Mouse (Mus musculus) kidney, adult 2 months (tissue): ENCODE results near the gene Lrp11. TPM values are rescaled to one million over a fixed set of nuclear protein-coding genes. Genes with fewer than 3 reads are reported as not detected.
A peak's percentile ranks its signal among the peaks of the same experiment; 100 is the strongest.

ENCODE experiments used
- DNase-seq: peaks from one replicate; pipeline ENCODE4 v3.0.0; 2021
- H3K27ac ChIP-seq: fragments of 200-500 bp; 2 replicates; pipeline ENCODE4 v1.5.1; 2012; ENCODE audit warnings: low read depth, low read length, control low read depth, inconsistent platforms; ENCODE audit not compliant: insufficient read depth
- H3K27me3 ChIP-seq: fragments of 200-500 bp; replicated peaks from 2 replicates; pipeline ENCODE4 v1.6.1; 2012; ENCODE audit warnings: mild to moderate bottlenecking, moderate library complexity, low read length, inconsistent platforms; ENCODE audit not compliant: control insufficient read depth, insufficient read depth
- H3K36me3 ChIP-seq: fragments of 200-500 bp; 2 replicates; pipeline ENCODE4 v1.6.1; 2012; ENCODE audit warnings: mild to moderate bottlenecking, moderate library complexity, low read length, inconsistent platforms; ENCODE audit not compliant: control insufficient read depth, insufficient read depth
- H3K4me1 ChIP-seq: fragments of 200-500 bp; 2 replicates; pipeline ENCODE4 v1.6.1; 2011; ENCODE audit warnings: low read length; ENCODE audit not compliant: control insufficient read depth, insufficient read depth
- H3K4me3 ChIP-seq: fragments of 200-500 bp; 2 replicates; pipeline ENCODE4 v1.5.1; 2011; ENCODE audit warnings: mild to moderate bottlenecking, low read depth, low read length, control low read depth; ENCODE audit not compliant: insufficient read depth
- CTCF ChIP-seq: fragments of 200-500 bp; conservative IDR thresholded peaks from 2 replicates; pipeline ENCODE4 v1.5.1; 2011; ENCODE audit warnings: low read depth, mild to moderate bottlenecking, control low read depth, low read length, moderate library complexity, mixed read lengths; ENCODE audit not compliant: insufficient read depth, insufficient read length
- POLR2A ChIP-seq: fragments of 200-500 bp; IDR thresholded peaks from one replicate; pipeline ENCODE4 v1.6.1; 2011; ENCODE audit warnings: low read depth, low read length, control low read depth
- WGBS: fragments of 180-500 bp; shearing (Covaris S2); methylation state at CpG from one replicate; pipeline ENCODE4 v1.1.7; 2018; 5-methylcytosine and 5-hydroxymethylcytosine counted together
- polyA plus RNA-seq: library from polyadenylated mRNA; depleted of rRNA; stranded (reverse); fragments of >200 nt; gene quantifications from 2 replicates; pipeline ENCODE4 v1.2.3, GENCODE M21; 2012; rRNA removed

Gene Lrp11
- polyA plus RNA-seq, 1 experiment: 7.7 TPM

GRCm38 (mm10) chr10:7667342-7667802 is 77.8 kb downstream of the Lrp11 start, which contains the start of gene Nup43:
Gene Nup43, plus strand, starts transcription at chr10:7667503.
- WGBS: under 1% methylated on average over 24 of the region's 24 CpGs

GRCm38 (mm10) chr10:7673673-7674072 is 84.1 kb downstream of the Lrp11 start:
- Histone ChIP-seq H3K4me3 (no peak overlapping the region), H3K27ac (no peak overlapping the region), H3K27me3 (no peaks in the 10 kb centered on the region), H3K4me1 (no peaks in the 10 kb centered on the region), H3K36me3 (no peaks in the 10 kb centered on the region; the same call in none of the 2 replicates)
- TF ChIP-seq CTCF: peak; percentile 24; the same call in 1 of the 2 replicates
- no peak for TF ChIP-seq POLR2A
- 65% methylated on average over 1 of the region's 1 CpGs for WGBS
- DNase-seq: peak; percentile 42

More at GRCm38 (mm10) chr10:7667342-7667802, 77.8 kb downstream of the Lrp11 start, which contains the start of gene Nup43:
- no peaks in the 10 kb centered on the region; the same call in 1 of the 2 replicates for H3K4me1 ChIP-seq
- TF ChIP-seq POLR2A: no peak
- TF ChIP-seq CTCF: no peak
- peak within 1 kb of the TSS; percentile 66 for H3K4me3 ChIP-seq
- no peaks in the 10 kb centered on the region for H3K36me3 ChIP-seq
- no peaks in the 10 kb centered on the region for H3K27me3 ChIP-seq
- H3K27ac ChIP-seq: no peak within 1 kb of the TSS
- peak; percentile 95 for DNase-seq

Other genes with a start within 250 kb of the Lrp11 start
- gene Ulbp1, start 116.2 kb upstream of the Lrp11 start, polyA plus RNA-seq: 0.07 and 0.23 TPM in 2 replicates
- 7.1 and 7.6 TPM in 2 replicates for gene Nup43, start 77.7 kb downstream of the Lrp11 start, polyA plus RNA-seq
- gene Pcmt1, start 91.3 kb downstream of the Lrp11 start, polyA plus RNA-seq: 34.6 and 38.4 TPM in 2 replicates
- gene Lats1, start 91.4 kb downstream of the Lrp11 start, polyA plus RNA-seq: 13.8 and 14.5 TPM in 2 replicates
- gene Katna1, start 136.2 kb downstream of the Lrp11 start, polyA plus RNA-seq: 3.1 and 4.1 TPM in 2 replicates
- gene Ginm1, start 203.0 kb downstream of the Lrp11 start, polyA plus RNA-seq: 49.0 and 49.8 TPM in 2 replicates
- 4.1 and 6.2 TPM in 2 replicates for gene Ppil4, start 203.1 kb downstream of the Lrp11 start, polyA plus RNA-seq
- gene Zc3h12d, start 242.7 kb downstream of the Lrp11 start, polyA plus RNA-seq: 0.98 and 1.8 TPM in 2 replicates